Mouse (Mus musculus) forebrain, postnatal 0 days (tissue): ENCODE data around the gene Tnk1. TPM values are rescaled to one million over a fixed set of nuclear protein-coding genes. Genes with fewer than 3 reads are reported as not detected.
A peak's percentile ranks its signal among the peaks of the same experiment; 100 is the strongest.

ENCODE experiments used
- ATAC-seq: fragments of 200-750 bp; cut with Nextera tagmentation; 2 replicates; pipeline ENCODE4 v1.8.0; 2017; ENCODE audit warnings: mild to moderate bottlenecking, moderate library complexity
- DNase-seq: peaks from one replicate; pipeline ENCODE4 v3.0.0-alpha.2; 2015
- H3K27ac ChIP-seq: fragments of 300-500 bp; sonication (generic); 2 replicates; pipeline ENCODE4 v1.5.1; 2014; ENCODE audit warnings: low read depth, mild to moderate bottlenecking, antibody characterized with exemption, low read length, moderate library complexity, mixed read lengths
- H3K27me3 ChIP-seq: fragments of 300-500 bp; sonication (generic); 2 replicates; pipeline ENCODE4 v1.6.1; 2014; ENCODE audit warnings: mild to moderate bottlenecking, low read length, mixed read lengths; ENCODE audit not compliant: insufficient read depth
- H3K36me3 ChIP-seq: fragments of 300-500 bp; sonication (generic); 2 replicates; pipeline ENCODE4 v1.6.1; 2014; ENCODE audit warnings: mild to moderate bottlenecking, moderate library complexity; ENCODE audit not compliant: insufficient read depth
- H3K4me1 ChIP-seq: fragments of 300-500 bp; sonication (generic); 2 replicates; pipeline ENCODE4 v1.6.1; 2014; ENCODE audit warnings: antibody characterized with exemption; ENCODE audit not compliant: insufficient read depth
- H3K4me2 ChIP-seq: fragments of 300-500 bp; sonication (generic); 2 replicates; pipeline ENCODE4 v1.6.1; 2014; ENCODE audit warnings: low read depth, mild to moderate bottlenecking, moderate library complexity
- H3K4me3 ChIP-seq: fragments of 300-500 bp; sonication (generic); 2 replicates; pipeline ENCODE4 v1.5.1; 2014; ENCODE audit warnings: low read depth, low read length, mixed read lengths
- H3K9ac ChIP-seq: fragments of 300-500 bp; sonication (generic); 2 replicates; pipeline ENCODE4 v1.6.1; 2014; ENCODE audit warnings: mild to moderate bottlenecking
- H3K9me3 ChIP-seq: fragments of 300-500 bp; sonication (generic); 2 replicates; pipeline ENCODE4 v1.6.1; 2016; ENCODE audit warnings: low read length
- CTCF ChIP-seq: sonication (generic); IDR thresholded peaks from 2 replicates; pipeline ENCODE4 v1.5.1; 2016; ENCODE audit warnings: antibody characterized with exemption, control low read depth, low read depth
- WGBS: fragments of 180-500 bp; shearing (Covaris S2); extraction: QIAGEN DNeasy Blood & Tissue Kit; methylation state at CpG from one replicate; pipeline ENCODE4 v1.1.7; 2014; 5-methylcytosine and 5-hydroxymethylcytosine counted together
- polyA plus RNA-seq: library from polyadenylated mRNA; unstranded; fragments of >200 nt; fragmentation: Nextera tagmentation; extraction: Ambion mirVana; gene quantifications from 2 replicates; pipeline ENCODE4 v1.2.1, GENCODE M21; 2015
- total RNA-seq: library from RNA; depleted of rRNA; stranded (reverse); fragments of >200 nt; gene quantifications from 2 replicates; pipeline ENCODE4 v1.2.3, GENCODE M21; 2014

Gene Tnk1
- total and polyA plus RNA-seq, 2 experiments from 2014 or later: 0.10 TPM; not detected in 1

GRCm38 (mm10) chr11:69878952-69879351 is 20.4 kb upstream of the Tnk1 start:
- TF ChIP-seq CTCF: no peak
- Histone ChIP-seq H3K4me1 (peaks cover 9% of the 10 kb centered on the region; the same call in 1 of the 2 replicates), H3K4me2 (no peak overlapping the region), H3K4me3 (no peak overlapping the region), H3K36me3 (no peaks in the 10 kb centered on the region), H3K27ac (no peak overlapping the region), H3K9ac (no peak overlapping the region), H3K27me3 (no peaks in the 10 kb centered on the region; the same call in 1 of the 2 replicates), H3K9me3 (no peaks in the 10 kb centered on the region)
- DNase-seq (no peak), ATAC-seq (no peak)
- 89% methylated on average over 6 of the region's 6 CpGs for WGBS

GRCm38 (mm10) chr11:69878399-69878798 is 19.9 kb upstream of the Tnk1 start:
- Histone ChIP-seq H3K4me2 (no peak overlapping the region), H3K9ac (no peak overlapping the region), H3K4me1 (peaks cover 9% of the 10 kb centered on the region; the same call in 1 of the 2 replicates), H3K36me3 (no peaks in the 10 kb centered on the region), H3K27me3 (no peaks in the 10 kb centered on the region; the same call in 1 of the 2 replicates), H3K4me3 (no peak overlapping the region), H3K9me3 (no peaks in the 10 kb centered on the region), H3K27ac (no peak overlapping the region)
- 87% methylated on average over 3 of the region's 3 CpGs for WGBS
- ATAC-seq (no peak), DNase-seq (no peak)
- no peak for TF ChIP-seq CTCF

GRCm38 (mm10) chr11:69877878-69878277 is 19.3 kb upstream of the Tnk1 start, which contains the start of gene Tmem95:
Gene Tmem95 (minus strand): TSS chr11:69878018.
- Histone ChIP-seq H3K27ac (no peak within 1 kb of the TSS; the same call in 1 of the 2 replicates), H3K4me3 (no peak within 1 kb of the TSS), H3K36me3 (no peaks in the 10 kb centered on the region), H3K9me3 (no peaks in the 10 kb centered on the region), H3K9ac (0 out of 2 replicates have a peak within 1 kb of the TSS, but pooled peaks have one; percentile 6), H3K4me1 (peaks cover 9% of the 10 kb centered on the region; the same call in 1 of the 2 replicates), H3K4me2 (peak within 1 kb of the TSS; percentile 18), H3K27me3 (no peaks in the 10 kb centered on the region; the same call in 1 of the 2 replicates)
- DNase-seq: no peak
- no peak for ATAC-seq
- 83% methylated on average over 11 of the region's 11 CpGs for WGBS
- TF ChIP-seq CTCF: no peak

- WGBS: under 1% methylated on average over 12 of the region's 12 CpGs
- Histone ChIP-seq H3K9ac (0 out of 2 replicates have a peak overlapping the region, but pooled peaks have one; percentile 6), H3K4me1 (peaks cover 9% of the 10 kb centered on the region; the same call in 1 of the 2 replicates), H3K36me3 (no peaks in the 10 kb centered on the region), H3K4me2 (peak overlapping the region; percentile 18), H3K9me3 (no peaks in the 10 kb centered on the region), H3K4me3 (no peak overlapping the region), H3K27me3 (no peaks in the 10 kb centered on the region; the same call in 1 of the 2 replicates), H3K27ac (no peak overlapping the region)
- DNase-seq (peak; percentile 86), ATAC-seq (peak; percentile 84)
- TF ChIP-seq CTCF: peak; percentile 86
Observed at GRCm38 (mm10) chr11:69876867-69877266, 18.3 kb upstream of the Tnk1 start.

GRCm38 (mm10) chr11:69876186-69876585 is 17.7 kb upstream of the Tnk1 start:
- DNase-seq: no peak

GRCm38 (mm10) chr11:69872451-69872850 is 13.9 kb upstream of the Tnk1 start:
- H3K36me3 ChIP-seq: no peaks in the 10 kb centered on the region
- no peaks in the 10 kb centered on the region for H3K4me1 ChIP-seq
- TF ChIP-seq CTCF: no peak
- 72% methylated on average over 4 of the region's 4 CpGs for WGBS
- H3K27ac ChIP-seq: no peak overlapping the region
- H3K4me2 ChIP-seq: no peak overlapping the region
- DNase-seq (no peak), ATAC-seq (no peak)
- no peak overlapping the region for H3K9ac ChIP-seq
- H3K27me3 ChIP-seq: no peaks in the 10 kb centered on the region
- H3K4me3 ChIP-seq: no peak overlapping the region
- no peaks in the 10 kb centered on the region for H3K9me3 ChIP-seq

More at GRCm38 (mm10) chr11:69876186-69876585, 17.7 kb upstream of the Tnk1 start:
- Histone ChIP-seq H3K9me3 (no peaks in the 10 kb centered on the region), H3K4me3 (no peak overlapping the region), H3K36me3 (no peaks in the 10 kb centered on the region), H3K9ac (no peak overlapping the region), H3K4me2 (no peak overlapping the region), H3K4me1 (peaks cover 7% of the 10 kb centered on the region; the same call in 1 of the 2 replicates), H3K27me3 (no peaks in the 10 kb centered on the region; the same call in 1 of the 2 replicates), H3K27ac (no peak overlapping the region)
- no peak for ATAC-seq
- TF ChIP-seq CTCF: no peak
- WGBS: 64% methylated on average over 7 of the region's 7 CpGs

- DNase-seq: no peak
- Histone ChIP-seq H3K4me3 (no peak overlapping the region), H3K27me3 (no peaks in the 10 kb centered on the region), H3K9ac (no peak overlapping the region), H3K4me1 (no peaks in the 10 kb centered on the region), H3K36me3 (no peaks in the 10 kb centered on the region), H3K9me3 (no peaks in the 10 kb centered on the region), H3K4me2 (no peak overlapping the region), H3K27ac (no peak overlapping the region)
- 86% methylated on average over 7 of the region's 7 CpGs for WGBS
- no peak for TF ChIP-seq CTCF
- ATAC-seq: no peak
Observed at GRCm38 (mm10) chr11:69871822-69872221, 13.3 kb upstream of the Tnk1 start.
